In the genomic region with DNA sequence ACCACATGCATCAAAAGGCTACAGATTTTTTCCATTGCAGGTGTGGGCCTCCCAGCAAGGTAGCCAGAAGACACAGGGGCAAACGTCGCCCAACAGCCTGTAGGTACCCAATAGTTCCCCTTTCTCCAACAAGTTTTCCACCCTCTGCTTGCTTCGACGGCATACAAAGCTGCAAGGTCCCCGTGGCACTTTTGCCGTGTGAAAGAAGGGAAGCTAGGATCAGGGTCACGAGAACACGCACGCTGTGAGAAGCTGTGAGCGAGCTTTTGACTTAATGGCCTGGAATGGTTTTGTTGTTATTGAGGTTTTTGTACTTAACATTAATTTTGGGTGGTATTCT, we compare ENCODE assay signal across 12 mouse cellular contexts. TPM values are rescaled to one million over a fixed set of nuclear protein-coding genes. Genes with fewer than 3 reads are reported as not detected.
DNase-seq lines count a peak whose midpoint lies in the region; ATAC-seq lines count a peak whose summit lies in the region.
"Had no signal": no experiment of that assay in that cellular context is flagged by ENCODE, and none has a peak within 500 bp of the region (broad histone marks: within the 10 kb centered on the region; RNA-seq: fewer than 3 reads in every experiment).

No protein-coding gene starts in this region.

- H3K27me3 ChIP-seq in neural tube, embryonic 13.5 days = no peaks in the 10 kb centered on the region
- no peaks in the 10 kb centered on the region for H3K27me3 ChIP-seq in forebrain, embryonic 13.5 days
- no peaks in the 10 kb centered on the region for H3K27me3 ChIP-seq in limb, embryonic 10.5 days (ENCODE audit: low read depth, poor library complexity, severe bottlenecking)
- H3K27me3 ChIP-seq in stomach, embryonic 16.5 days (ENCODE audit: control insufficient read depth, insufficient read depth, low read length) = no peaks in the 10 kb centered on the region
- H3K27me3 ChIP-seq: embryonic facial prominence, embryonic 15.5 days; liver, embryonic 15.5 days had no signal

- no peak overlapping the region for H3K4me3 ChIP-seq in neural tube, embryonic 13.5 days
- no peak overlapping the region for H3K4me3 ChIP-seq in forebrain, embryonic 13.5 days
- H3K4me3 ChIP-seq in limb, embryonic 10.5 days = no peak overlapping the region
- no peak overlapping the region for H3K4me3 ChIP-seq in stomach, embryonic 16.5 days (replicated peaks; ENCODE audit: low read length)
- H3K4me3 ChIP-seq: embryonic facial prominence, embryonic 15.5 days; liver, embryonic 15.5 days had no signal

- peak overlapping the region; percentile 64; the same call in 1 of the 2 replicates for H3K27ac ChIP-seq in neural tube, embryonic 13.5 days (replicated peaks)
- H3K27ac ChIP-seq in forebrain, embryonic 13.5 days = peak overlapping the region; percentile 61; the same call in 1 of the 2 replicates
- H3K27ac ChIP-seq in limb, embryonic 10.5 days = peak overlapping the region; percentile 77; the same call in 1 of the 2 replicates
- 0 out of 2 replicates have a peak overlapping the region, but pooled peaks have one; percentile 28 for H3K27ac ChIP-seq in stomach, embryonic 16.5 days (ENCODE audit: low read length)
- H3K27ac ChIP-seq: embryonic facial prominence, embryonic 15.5 days; liver, embryonic 15.5 days; macrophage had no signal

- H3K9me3 ChIP-seq in neural tube, embryonic 13.5 days = no peaks in the 10 kb centered on the region
- no peaks in the 10 kb centered on the region for H3K9me3 ChIP-seq in forebrain, embryonic 13.5 days (replicated peaks)
- H3K9me3 ChIP-seq in limb, embryonic 10.5 days (replicated peaks) = no peaks in the 10 kb centered on the region
- no peaks in the 10 kb centered on the region for H3K9me3 ChIP-seq in stomach, embryonic 16.5 days (replicated peaks; ENCODE audit: control insufficient read depth, low read length)
- H3K9me3 ChIP-seq: embryonic facial prominence, embryonic 15.5 days; liver, embryonic 15.5 days had no signal

- 71% methylated on average over 10 of the region's 10 CpGs for WGBS in neural tube, embryonic 13.5 days
- WGBS in forebrain, embryonic 13.5 days = 64% methylated on average over 10 of the region's 10 CpGs
- 94% methylated on average over 10 of the region's 10 CpGs for WGBS in limb, embryonic 10.5 days
- WGBS in stomach, embryonic 16.5 days = 83% methylated on average over 10 of the region's 10 CpGs

- no peak overlapping the region for H3K9ac ChIP-seq in neural tube, embryonic 13.5 days
- H3K9ac ChIP-seq in forebrain, embryonic 13.5 days = no peak overlapping the region
- no peak overlapping the region for H3K9ac ChIP-seq in stomach, embryonic 16.5 days (ENCODE audit: low read length)
- H3K9ac ChIP-seq: embryonic facial prominence, embryonic 15.5 days; liver, embryonic 15.5 days had no signal

- no peaks in the 10 kb centered on the region for H3K36me3 ChIP-seq in neural tube, embryonic 13.5 days
- no peaks in the 10 kb centered on the region for H3K36me3 ChIP-seq in forebrain, embryonic 13.5 days (ENCODE audit: poor library complexity, severe bottlenecking)
- H3K36me3 ChIP-seq in limb, embryonic 10.5 days = no peaks in the 10 kb centered on the region
- no peaks in the 10 kb centered on the region for H3K36me3 ChIP-seq in stomach, embryonic 16.5 days (ENCODE audit: control insufficient read depth, insufficient read depth, low read length)
- H3K36me3 ChIP-seq: embryonic facial prominence, embryonic 15.5 days; liver, embryonic 15.5 days had no signal

- no peak overlapping the region for H3K4me2 ChIP-seq in neural tube, embryonic 13.5 days
- peak overlapping the region; percentile 40; the same call in 1 of the 2 replicates for H3K4me2 ChIP-seq in forebrain, embryonic 13.5 days
- no peak overlapping the region for H3K4me2 ChIP-seq in stomach, embryonic 16.5 days (ENCODE audit: low read depth, low read length)
- H3K4me2 ChIP-seq: liver, embryonic 15.5 days had no signal

- no peak for DNase-seq in neural tube, embryonic 10.5 days (ENCODE audit: extremely low spot score, low spot score)
- DNase-seq in limb, embryonic 10.5 days (ENCODE audit: low spot score) = no peak
- DNase-seq in adrenal gland, postnatal 10 days = no peak
- DNase-seq in frontal cortex, postnatal 10 days (ENCODE audit: low spot score in 2 of 2) = no peak
- DNase-seq: right cerebral cortex, postnatal 4 days had no signal

- H3K4me1 ChIP-seq in neural tube, embryonic 13.5 days (replicated peaks) = peaks cover 16% of the 10 kb centered on the region
- H3K4me1 ChIP-seq in forebrain, embryonic 13.5 days = peaks cover 20% of the 10 kb centered on the region
- H3K4me1 ChIP-seq in limb, embryonic 10.5 days = peaks cover 9% of the 10 kb centered on the region
- H3K4me1 ChIP-seq in stomach, embryonic 16.5 days (ENCODE audit: control insufficient read depth, insufficient read depth, low read length) = peaks cover 5% of the 10 kb centered on the region
- H3K4me1 ChIP-seq: liver, embryonic 15.5 days had no signal

- no peak for ATAC-seq in neural tube, embryonic 13.5 days (ENCODE audit: low read depth)
- ATAC-seq in forebrain, embryonic 13.5 days = no peak
- no peak for ATAC-seq in stomach, embryonic 16.5 days (ENCODE audit: insufficient read depth, low FRiP score)
- ATAC-seq: intestine, postnatal 0 days had no signal

RNA-seq across cellular contexts. Expression of gene Slc2a12, which starts 14.5 kb away (rescaled TPM):
- 1.4 and 1.6 TPM in 2 replicates for polyA plus RNA-seq in neural tube, embryonic 13.5 days (2015; fragmentation: Nextera tagmentation; extraction: Ambion mirVana)
- 2.3 and 2.4 TPM in 2 replicates for polyA plus RNA-seq in forebrain, embryonic 13.5 days (2015; fragmentation: Nextera tagmentation; extraction: Ambion mirVana)
- 0.44 and 1.2 TPM in 2 replicates for polyA plus RNA-seq in limb, embryonic 10.5 days (2016; fragmentation: Nextera tagmentation; extraction: Ambion mirVana)
- 1.5 and 1.7 TPM in 2 replicates for polyA plus RNA-seq in stomach, embryonic 16.5 days (2015; fragmentation: Nextera tagmentation; extraction: Ambion mirVana)
- 1 to 10 TPM; 2.0 to 2.8 TPM for total RNA-seq in adrenal gland, postnatal 10 days (2021)
